Mouse (Mus musculus): ENCODE measurements around the gene Rhou.

Gene Rhou

DNA sequence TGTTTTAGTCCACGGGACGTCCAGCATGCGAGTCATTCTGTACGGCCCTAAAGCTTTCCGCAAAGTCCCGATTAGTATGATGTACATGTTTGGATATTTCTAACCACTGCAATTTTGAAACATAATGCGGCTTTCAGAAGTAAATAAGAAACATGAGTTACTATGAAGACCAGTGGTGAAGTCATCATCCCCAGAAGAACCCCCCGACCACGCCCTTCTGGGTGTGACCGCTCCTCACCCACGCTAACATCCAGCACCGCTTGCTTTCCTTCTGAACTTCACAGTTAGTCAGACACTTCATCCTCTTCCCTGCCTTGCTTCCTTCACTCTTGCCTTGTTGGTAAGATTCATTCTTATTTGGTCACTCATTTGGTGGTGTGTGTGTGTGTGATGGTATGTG is 4.2 kb upstream of the Rhou start:
- WGBS, result 94% methylated on average over 12 of the region's 12 CpGs

DNA sequence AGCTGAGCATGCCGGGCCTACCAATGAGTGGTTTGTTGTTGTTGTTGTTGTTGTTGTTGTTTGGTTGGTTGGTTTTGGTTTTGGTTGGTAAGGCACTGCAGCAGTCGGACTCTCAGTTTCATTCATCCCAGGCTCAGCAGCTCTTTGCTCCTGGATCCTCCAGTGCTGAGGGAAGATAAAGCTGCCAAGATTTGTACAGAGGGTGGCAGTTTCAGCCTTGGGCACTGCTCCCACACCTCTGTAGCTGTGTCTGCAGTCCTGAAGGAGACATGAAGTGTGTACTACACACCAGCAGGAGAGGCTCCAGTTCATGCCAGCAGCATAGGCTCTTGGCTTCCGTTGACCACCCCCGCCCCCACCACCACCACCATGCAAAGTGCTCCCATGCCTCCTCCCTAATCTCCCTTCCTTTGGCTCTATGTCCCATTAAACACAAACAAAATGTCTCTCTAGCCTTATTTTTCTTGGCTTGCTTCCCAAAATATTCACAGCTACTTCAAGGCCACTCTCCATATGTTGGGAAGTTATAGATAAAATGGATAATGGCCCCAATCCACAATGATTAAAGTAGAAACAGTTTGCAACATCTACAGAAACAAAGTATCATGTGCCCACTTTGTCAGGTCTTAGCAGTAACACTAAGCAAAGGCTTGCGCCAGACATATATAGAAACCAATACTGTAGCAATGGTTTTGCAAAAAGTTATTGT is 2.2 kb upstream of the Rhou start:
- WGBS, result 67% methylated on average over 5 of the region's 5 CpGs

DNA sequence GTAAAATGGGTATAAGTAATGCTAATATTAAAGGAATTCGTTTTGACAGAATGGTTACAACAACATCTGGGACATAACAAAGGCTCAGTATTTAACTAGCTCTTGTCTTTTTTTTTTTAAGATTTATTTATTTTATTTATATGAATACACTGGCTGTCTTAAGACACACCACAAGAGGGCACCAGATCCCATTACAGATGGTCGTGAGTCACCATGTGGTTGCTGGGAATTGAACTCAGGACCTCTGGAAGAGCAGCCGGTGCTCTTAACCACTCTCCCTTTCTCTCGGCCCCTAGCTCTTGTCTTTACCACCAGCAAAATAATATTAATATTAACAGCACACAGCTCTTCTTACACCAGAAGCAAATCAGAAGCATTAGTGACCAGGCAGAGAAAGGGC is 1.1 kb upstream of the Rhou start:
- WGBS, result 72% methylated on average over 4 of the region's 4 CpGs

DNA sequence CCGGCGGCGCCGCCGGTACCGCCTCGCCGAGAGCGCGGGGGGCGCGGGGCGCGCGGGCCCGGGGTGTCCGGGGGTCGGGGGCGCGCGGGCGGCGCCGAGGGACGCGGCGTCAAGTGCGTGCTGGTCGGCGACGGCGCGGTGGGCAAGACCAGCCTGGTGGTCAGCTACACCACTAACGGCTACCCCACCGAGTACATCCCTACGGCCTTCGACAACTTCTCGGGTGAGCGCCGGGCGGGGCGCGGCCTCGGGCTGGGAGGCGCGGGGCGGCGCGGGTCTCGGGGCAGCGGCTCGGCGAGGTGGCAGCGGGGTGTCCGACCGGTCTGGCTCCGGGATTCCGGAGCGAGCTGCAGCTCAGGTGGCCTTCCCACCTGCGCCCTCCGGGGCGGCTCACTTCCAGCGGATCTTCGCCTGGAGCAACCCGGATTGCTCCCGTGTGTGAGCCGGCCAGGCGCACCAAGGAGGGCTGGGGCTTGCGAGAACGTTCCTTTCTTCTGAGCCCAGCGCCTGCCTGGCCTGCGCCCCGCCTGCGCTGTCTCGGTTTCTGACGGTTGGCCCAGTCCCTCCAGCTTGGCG is 353 bp downstream of the Rhou start:
- 2% methylated on average over 75 of the region's 77 CpGs for WGBS

DNA sequence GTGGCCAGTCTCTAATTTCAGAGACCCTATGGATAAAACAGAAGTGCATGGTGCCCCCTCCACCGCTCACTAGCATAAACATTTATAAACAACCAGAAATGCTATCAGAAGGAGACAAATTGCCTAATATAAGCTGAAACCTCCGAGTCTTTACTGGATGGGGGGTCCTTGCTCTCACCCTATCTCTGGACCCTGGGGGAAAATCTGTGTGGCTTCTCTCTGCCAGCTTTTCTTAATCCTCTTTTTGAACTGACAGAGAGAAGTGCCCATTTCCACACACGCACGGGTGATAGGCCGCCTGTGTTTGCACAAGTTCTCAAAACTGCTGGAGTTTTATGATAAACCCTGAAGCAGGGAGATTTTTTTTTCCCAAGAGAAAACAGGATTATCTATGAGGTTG is 1.0 kb downstream of the Rhou start:
- 35% methylated on average over 5 of the region's 5 CpGs for WGBS

DNA sequence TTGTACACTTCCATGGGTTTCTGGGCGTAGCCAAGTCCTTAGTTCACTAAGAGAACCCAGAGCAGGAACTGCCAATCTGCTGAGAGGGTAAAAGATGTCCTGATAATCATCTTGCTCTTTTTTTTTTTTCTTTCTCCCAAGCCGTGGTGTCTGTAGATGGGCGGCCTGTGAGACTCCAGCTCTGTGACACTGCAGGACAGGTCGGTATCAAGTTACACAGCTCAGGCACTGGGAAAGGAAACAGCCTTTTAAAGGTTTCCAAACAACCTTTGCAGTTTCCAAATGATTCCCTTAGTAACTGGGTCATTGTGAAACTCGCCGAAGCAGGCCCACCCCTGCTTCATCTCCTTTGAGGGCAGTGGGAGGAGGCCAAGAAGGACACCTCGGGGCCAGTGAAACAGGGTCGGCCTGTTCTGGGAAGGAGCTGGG is 1.6 kb downstream of the Rhou start:
- WGBS, result 23% methylated on average over 8 of the region's 8 CpGs

DNA sequence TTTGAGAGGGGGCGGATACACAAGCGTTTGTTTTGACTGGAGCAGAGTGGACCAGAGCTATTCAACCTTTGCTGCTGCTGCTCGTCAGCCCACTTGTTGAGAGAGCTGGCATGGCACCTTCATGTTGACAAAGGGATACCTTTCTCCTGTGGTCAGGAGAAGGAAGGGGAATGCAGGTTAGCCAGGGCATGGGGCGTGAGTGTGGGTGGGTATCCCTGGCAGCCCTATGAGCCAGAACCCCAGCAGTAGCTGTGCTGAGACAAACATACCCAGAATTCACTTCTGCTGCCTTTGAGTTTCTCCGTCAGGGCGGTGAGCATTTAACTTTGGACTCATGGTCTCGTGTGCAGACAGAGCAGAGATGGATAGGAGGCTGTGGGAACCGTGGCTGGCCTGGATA is 4.1 kb downstream of the Rhou start:
- WGBS, result 78% methylated on average over 8 of the region's 8 CpGs

DNA sequence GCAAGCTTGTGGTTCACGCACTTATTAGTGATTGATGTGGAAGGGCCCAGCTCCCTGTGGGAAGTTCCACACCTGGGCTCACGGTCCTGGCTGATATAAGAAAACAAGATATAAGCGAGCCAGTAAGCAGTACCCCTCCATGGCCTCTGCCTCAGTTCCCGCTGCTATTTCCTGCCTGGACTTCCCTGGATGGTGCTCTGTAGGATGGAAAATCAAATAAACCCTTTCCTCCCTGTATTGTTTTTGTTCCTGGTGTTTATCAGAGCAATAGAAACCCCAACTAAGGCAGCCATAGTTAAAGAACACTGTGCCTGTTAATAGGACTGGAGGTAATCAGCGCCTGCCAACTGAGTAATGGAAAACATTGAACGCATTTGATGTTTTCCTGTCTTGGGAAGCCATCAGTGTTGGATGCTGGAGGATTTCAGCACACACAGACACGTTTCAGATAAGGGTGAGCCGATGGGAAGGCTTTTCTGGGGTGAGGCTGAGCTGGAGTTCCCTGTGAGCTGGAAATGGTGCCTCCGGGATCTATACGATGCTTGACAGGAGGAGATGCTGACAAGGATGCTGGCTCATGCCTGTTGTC is 5.8 kb downstream of the Rhou start:
- 82% methylated on average over 10 of the region's 10 CpGs for WGBS

DNA sequence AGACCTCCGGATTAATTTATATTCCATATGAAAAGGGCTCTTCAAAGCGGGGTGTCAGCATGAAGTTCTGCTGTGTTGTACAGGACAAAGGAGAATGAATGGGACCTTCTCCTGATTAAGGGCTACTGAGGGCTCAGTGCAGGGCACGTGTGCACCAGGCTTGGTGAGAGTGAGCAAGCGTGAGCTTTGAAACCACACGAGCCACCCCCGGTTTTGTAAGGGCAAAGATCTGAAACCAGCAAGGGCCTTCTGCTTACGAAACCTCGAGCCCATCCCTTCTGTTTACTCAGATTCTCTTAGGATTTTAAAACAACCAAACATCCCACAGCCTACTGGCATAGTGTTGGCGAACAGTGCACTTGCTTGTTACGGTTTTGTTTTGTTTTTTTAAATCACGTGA is 7.8 kb downstream of the Rhou start:
- WGBS, result 86% methylated on average over 11 of the region's 11 CpGs

DNA sequence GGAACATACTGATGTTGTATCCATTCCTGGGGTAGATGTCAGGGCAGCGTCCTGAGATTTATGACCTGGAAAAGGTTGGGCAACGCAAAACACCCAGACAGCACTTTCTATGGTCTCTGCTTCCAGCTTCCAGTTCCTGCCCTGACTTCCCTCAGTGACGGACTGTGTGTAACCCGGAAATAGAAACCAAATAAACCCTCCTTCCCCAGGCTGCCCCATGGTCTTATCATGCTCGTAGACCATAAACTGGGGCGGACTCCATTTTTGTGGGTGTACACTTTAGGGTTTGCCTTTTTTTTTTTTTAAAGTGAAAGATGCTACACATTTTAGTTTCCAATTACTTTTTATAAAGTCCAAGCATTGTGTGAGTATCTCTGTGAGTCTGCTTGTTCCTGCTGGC is 11.9 kb downstream of the Rhou start:
- 82% methylated on average over 6 of the region's 6 CpGs for WGBS

DNA sequence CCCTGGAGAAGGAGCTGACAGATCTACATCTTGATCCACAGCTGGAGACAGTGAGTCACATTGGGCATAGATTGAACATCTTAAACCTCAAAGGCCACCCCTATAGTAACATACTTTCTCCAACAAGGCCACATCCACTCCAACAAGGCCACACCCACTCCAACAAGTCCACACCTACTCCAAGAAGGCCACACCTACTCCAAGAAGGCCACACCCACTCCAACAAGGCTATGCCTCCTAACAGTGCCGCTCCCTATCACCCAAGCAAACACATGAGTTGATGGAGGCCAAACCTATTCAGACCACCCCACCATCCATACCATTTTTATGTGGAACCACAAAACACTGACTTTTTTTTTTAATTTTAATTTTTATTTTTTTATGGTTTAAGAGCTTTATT is 13.1 kb downstream of the Rhou start:
- 94% methylated on average over 1 of the region's 1 CpGs for WGBS

DNA sequence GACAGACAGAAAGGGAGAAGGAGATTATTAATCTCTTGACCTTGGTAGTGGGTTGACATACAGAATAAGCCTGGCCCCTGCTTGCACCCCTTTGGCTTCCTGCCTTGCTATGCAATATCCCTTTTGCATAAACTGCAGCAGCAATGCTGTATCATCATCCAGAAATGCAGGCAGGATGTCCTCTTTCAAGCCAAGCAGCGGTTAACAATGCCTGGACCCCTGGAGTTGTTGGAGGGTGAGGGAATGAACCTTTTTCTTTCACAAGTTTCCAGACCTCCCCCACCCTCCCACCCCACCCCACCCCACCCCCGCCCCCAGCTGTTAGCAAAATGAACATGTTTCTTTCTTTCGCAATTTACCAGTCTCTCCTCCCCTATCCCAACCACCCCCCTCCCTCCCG is 15.0 kb downstream of the Rhou start:
- WGBS, result 44% methylated on average over 4 of the region's 4 CpGs

DNA sequence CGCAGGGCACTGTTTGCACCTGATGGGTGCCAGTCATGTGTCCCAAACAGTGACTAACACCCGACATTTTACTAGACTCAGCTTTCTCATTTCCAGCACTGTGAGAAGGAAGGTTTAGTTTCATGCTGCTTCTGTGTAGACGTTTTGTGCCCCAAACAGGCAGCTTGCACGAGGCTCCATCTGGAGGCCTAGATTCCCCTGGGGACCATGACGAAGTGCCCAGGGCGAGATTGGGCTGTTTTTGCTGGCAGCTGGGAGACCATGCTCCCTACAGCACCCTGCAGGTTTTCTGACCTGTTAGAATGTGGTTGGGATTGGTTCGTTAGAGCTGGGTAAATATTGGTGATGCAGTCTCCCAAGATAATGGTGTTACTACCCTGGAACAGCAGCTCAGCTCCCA is 17.0 kb downstream of the Rhou start:
- WGBS, result 53% methylated on average over 7 of the region's 7 CpGs

DNA sequence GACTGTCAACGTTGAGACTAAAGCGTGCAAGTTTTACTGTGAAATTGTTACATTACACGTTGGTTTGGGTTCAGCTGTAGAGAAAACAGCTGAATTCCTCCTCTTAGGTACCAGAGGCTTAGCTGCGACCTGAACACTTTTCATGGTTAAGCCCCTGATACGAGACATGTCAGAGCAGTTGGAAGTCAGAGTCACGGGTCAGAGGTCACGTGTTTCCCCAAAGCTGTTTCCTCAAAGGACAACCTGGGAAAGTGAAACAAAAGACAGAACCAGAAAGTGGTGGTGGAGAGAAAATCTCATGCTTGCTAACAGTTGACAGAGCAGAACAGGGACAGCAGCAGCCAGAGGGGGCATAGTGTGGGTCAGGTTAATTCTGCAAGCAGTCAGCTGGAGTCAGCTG is 17.7 kb downstream of the Rhou start:
- WGBS, result 83% methylated on average over 7 of the region's 7 CpGs

DNA sequence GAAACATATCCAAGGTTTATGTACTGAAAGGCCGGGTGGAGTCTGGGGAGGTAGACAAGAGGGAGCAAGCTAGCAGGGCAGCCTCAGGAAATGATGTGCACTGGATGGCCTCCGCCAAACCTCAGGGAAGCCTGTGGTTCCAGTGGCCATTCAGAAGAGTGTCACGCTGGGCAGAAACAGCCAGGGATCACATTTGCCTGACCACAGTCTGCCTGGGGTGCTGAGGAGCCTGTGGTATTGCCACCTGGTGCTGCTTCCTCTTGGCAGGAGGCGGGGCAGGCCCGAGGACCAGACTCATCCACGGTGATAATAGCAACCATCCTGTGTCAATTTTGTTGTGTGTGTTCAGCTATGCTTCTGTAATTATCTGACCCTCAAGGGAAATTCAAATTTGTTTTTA is 18.9 kb downstream of the Rhou start:
- WGBS, result 82% methylated on average over 6 of the region's 6 CpGs

DNA sequence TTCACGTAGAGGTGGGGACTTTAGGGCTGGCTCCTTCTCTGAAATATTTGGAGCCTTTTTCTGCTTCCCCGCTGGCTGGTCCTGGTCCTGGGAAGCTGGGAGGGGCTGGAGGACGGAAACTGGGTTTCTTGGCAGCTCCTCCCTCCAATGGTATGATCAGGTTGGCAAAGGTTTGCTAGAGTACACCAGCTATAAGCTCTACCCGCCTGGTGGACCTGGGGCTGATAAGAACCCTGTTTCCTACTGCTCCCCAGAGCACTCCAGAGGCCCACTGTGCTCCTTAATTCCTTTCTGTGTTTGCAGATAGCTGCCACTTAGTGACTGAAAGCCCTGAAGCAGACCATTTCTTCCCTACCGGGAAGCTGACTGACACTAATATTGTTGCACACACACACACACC is 21.9 kb downstream of the Rhou start:
- WGBS, result 64% methylated on average over 5 of the region's 5 CpGs

DNA sequence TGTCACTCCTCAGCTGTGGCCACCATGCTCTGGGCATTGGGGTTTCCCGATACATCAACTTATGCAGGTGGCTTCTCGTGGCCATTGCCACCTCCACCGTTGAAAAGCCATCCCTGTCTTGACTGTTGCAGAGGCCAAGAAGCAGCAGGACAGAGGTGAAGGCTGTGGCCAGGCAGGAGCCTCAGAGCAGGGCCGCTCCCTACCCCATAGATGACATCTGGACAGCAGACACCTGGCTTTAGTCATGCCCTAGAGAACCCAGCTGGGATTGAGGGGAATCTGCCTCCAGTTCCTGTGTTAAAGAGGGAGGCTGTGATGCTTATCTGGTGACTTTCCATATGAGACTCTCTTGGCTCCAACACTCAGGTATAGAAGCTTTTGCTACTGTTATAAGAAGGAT is 24.7 kb downstream of the Rhou start:
- WGBS, result 88% methylated on average over 4 of the region's 4 CpGs

DNA sequence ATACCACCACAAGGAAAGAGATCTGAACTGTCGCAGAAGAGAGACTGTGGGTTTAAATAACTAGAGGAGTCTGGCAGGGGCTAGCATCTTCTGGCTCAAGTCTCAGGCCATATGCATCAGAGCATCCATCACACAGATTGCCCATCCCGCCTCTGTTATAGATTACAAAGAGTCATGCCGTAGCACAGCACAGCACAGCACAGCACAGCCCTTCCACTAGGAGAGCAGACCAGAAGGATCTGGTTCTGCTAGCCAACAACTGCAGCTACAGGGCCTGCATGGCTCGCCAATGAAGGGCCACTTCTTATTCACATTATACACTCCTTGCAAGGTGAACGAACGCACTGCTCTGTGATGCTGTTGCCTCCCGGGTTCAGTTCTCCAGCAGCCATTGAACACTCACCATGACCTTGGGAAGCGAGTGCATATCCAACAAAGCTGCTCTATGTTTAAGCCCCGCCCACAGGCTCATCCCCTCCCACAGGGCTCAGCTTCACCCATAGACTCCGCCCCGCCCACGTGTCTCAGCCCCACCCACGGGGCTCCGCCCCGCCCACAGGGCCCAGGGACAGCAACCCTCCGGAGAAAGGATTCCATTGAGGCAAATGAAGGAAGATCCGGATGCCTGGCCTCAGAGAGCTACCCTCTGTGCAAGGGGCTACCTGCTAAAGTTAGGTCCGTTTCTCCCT is 28.5 kb downstream of the Rhou start:
- WGBS, result 32% methylated on average over 18 of the region's 18 CpGs

DNA sequence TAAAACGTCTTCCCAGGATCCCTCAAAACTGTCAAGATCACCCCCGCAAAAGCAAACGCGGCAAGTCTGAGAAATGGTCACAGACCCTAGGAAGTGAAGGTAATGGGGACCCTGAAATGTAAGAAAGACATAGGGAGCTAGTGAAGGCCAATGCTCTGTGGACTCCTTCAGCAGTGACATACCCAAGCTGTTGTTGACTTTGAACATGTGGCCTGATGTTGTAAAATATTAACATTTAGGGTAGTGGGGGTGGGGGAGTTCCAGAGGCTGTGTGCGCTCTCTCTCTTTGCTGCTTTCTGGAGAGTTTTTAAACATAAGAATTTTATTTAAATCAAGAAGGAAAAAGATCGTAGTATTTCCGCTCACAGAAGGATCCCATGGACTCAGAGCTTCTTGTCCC is 29.6 kb downstream of the Rhou start:
- WGBS, result 65% methylated on average over 7 of the region's 7 CpGs

DNA sequence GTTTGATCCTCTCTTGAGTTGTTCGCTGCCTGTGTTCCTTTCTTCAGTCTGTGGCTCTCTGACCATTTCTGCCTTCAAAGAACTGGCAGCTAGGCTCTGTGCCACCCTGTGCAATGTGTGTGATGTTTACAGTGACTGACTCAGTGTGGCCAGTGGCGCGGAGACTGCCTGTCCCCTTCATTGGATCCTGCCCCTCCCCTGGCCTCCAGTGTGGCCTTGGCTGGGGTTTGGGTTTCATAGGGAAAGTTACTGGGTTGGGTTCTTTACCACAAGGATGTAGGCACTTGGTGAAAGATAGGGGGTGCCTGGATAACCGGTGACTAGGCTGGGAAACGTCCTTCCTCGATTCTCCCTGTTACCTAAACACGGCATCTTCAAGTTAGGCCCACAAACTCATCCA is 31.1 kb downstream of the Rhou start:
- WGBS, result 83% methylated on average over 7 of the region's 7 CpGs

DNA sequence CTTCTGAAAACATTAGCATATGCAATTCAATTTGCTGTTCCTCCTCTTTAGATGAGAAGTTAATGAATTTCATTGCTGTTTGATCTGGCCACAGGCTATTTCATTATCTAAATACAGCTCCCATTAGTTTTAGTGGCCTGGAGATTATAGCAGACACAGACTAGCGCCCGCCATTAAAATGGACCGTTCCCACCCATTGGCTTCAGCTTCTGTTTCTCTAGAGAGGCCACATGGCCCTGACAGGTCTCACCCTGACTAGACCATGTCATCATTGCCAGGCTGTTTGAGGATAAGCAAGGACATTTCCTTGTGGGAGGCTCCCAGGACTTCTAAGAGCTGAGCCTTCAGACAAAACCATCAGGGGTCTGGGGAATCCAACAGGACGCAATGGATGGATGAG is 31.7 kb downstream of the Rhou start:
- 89% methylated on average over 4 of the region's 4 CpGs for WGBS

DNA sequence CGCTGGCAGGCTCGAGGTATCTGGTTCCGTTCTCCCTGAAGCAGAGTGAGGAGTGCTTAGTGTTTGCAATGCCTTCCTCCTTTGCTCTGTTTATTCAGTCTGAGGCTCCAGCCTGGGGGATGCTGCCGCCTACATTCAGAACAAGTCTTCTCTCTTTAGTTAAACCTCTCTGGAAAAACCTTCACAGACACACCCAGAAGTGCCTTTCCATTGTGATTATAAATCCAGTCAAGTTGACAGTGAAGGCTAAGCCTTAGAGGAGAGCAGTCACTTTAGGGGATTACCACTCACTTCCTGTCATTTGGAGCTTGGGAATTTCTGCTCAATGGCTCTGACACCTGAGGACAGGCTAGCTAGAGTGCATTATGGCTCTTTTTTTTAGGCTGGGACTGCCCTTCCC is 34.1 kb downstream of the Rhou start:
- WGBS, result 56% methylated on average over 4 of the region's 4 CpGs

Data from cerebral cortex, adult 2 months (tissue).